Mouse (Mus musculus) gastrocnemius, postnatal 10 days (tissue): ENCODE measurements around the gene Tmem130. TPM values are rescaled to one million over a fixed set of nuclear protein-coding genes. Genes with fewer than 3 reads are reported as not detected.

Experiments used
- DNase-seq: peaks from one replicate; pipeline ENCODE4 v3.0.0; 2021; ENCODE audit warnings: mixed read lengths
- total RNA-seq, 2 experiments: library from RNA; stranded (reverse); gene quantifications; 2 replicates each; pipeline ENCODE4 v1.2.3; 2021

Gene Tmem130
- total RNA-seq, 2 experiments from 2014 or later, result 0.14 to 0.45 TPM

GRCm38 (mm10) chr5:144733953-144734352, 27.7 kb downstream of the Tmem130 start:
- peak; percentile 69 for DNase-seq

- DNase-seq, result no peak
Measured at GRCm38 (mm10) chr5:144729216-144729615, 32.4 kb downstream of the Tmem130 start.

GRCm38 (mm10) chr5:144728237-144728636, 33.4 kb downstream of the Tmem130 start:
- DNase-seq, result no peak

- DNase-seq, result peak; percentile 82
Measured at GRCm38 (mm10) chr5:144727119-144727518, 34.5 kb downstream of the Tmem130 start.

GRCm38 (mm10) chr5:144725554-144725953, 36.1 kb downstream of the Tmem130 start:
- no peak for DNase-seq

GRCm38 (mm10) chr5:144724926-144725325, 36.7 kb downstream of the Tmem130 start:
- no peak for DNase-seq

GRCm38 (mm10) chr5:144720281-144720680, 41.3 kb downstream of the Tmem130 start:
- DNase-seq, result no peak

- DNase-seq, result no peak
Measured at GRCm38 (mm10) chr5:144719781-144720180, 41.8 kb downstream of the Tmem130 start.

- DNase-seq, result no peak
Measured at GRCm38 (mm10) chr5:144717186-144717585, 44.4 kb downstream of the Tmem130 start.

- DNase-seq, result no peak
Measured at GRCm38 (mm10) chr5:144713371-144713770, 48.2 kb downstream of the Tmem130 start.

- no peak for DNase-seq
Measured at GRCm38 (mm10) chr5:144707603-144708002, 54.0 kb downstream of the Tmem130 start.

GRCm38 (mm10) chr5:144703464-144704368, 57.9 kb downstream of the Tmem130 start:
- DNase-seq, result no peak

- no peak for DNase-seq
Measured at GRCm38 (mm10) chr5:144695289-144696060, 66.1 kb downstream of the Tmem130 start.

- no peak for DNase-seq
Measured at GRCm38 (mm10) chr5:144694161-144694560, 67.5 kb downstream of the Tmem130 start.

GRCm38 (mm10) chr5:144691421-144691820, 70.2 kb downstream of the Tmem130 start:
- DNase-seq, result no peak

GRCm38 (mm10) chr5:144688371-144688770, 73.2 kb downstream of the Tmem130 start:
- no peak for DNase-seq

Other genes starting within 250 kb of the Tmem130 start
- gene Nptx2, start 215.9 kb downstream of the Tmem130 start, total RNA-seq, result under 1 TPM; 0.27 to 0.31 TPM
- gene Trrap, start 5.9 kb upstream of the Tmem130 start, total RNA-seq, result 10 to 100 TPM; 42.3 to 59.6 TPM
- gene Smurf1, start 204.0 kb upstream of the Tmem130 start, total RNA-seq, result 10 to 100 TPM; 15.7 to 20.2 TPM